Mouse (Mus musculus): ENCODE measurements around the gene Tex2. TPM values are rescaled to one million over a fixed set of nuclear protein-coding genes. Genes with fewer than 3 reads are reported as not detected.

Tex2 gene
- polyA plus RNA-seq, 1 experiment from 2014 or later = 9.8 TPM

GRCm38 (mm10) chr11:106475309-106475708, 137.9 kb downstream of the Tex2 start:
- WGBS = 79% methylated on average over 1 of the region's 1 CpGs
- H3K4me3 ChIP-seq = no peak overlapping the region
- no peak overlapping the region for H3K27ac ChIP-seq
- H3K27me3 ChIP-seq = no peaks in the 10 kb centered on the region
- no peaks in the 10 kb centered on the region for H3K36me3 ChIP-seq
- H3K9ac ChIP-seq = no peak overlapping the region
- no peak for ATAC-seq (ENCODE audit: borderline replicate concordance, extremely low read depth, low FRiP score, low TSS enrichment)
- no peak overlapping the region for H3K4me2 ChIP-seq
- no peaks in the 10 kb centered on the region for H3K9me3 ChIP-seq
- H3K4me1 ChIP-seq = 0 out of 2 replicates have a peak, but pooled peaks cover 4% of the 10 kb centered on the region

- WGBS = 94% methylated on average over 1 of the region's 1 CpGs
- Histone ChIP-seq H3K4me1 (no peaks in the 10 kb centered on the region), H3K9ac (no peak overlapping the region), H3K27ac (no peak overlapping the region), H3K9me3 (no peaks in the 10 kb centered on the region), H3K36me3 (no peaks in the 10 kb centered on the region), H3K27me3 (no peaks in the 10 kb centered on the region), H3K4me3 (no peak overlapping the region), H3K4me2 (no peak overlapping the region)
- no peak for ATAC-seq (ENCODE audit: borderline replicate concordance, extremely low read depth, low FRiP score, low TSS enrichment)
Measured at GRCm38 (mm10) chr11:106471629-106472028, 141.6 kb downstream of the Tex2 start.

GRCm38 (mm10) chr11:106468509-106468908, 144.7 kb downstream of the Tex2 start:
- WGBS = 97% methylated on average over 1 of the region's 1 CpGs
- no peak for ATAC-seq (ENCODE audit: borderline replicate concordance, extremely low read depth, low FRiP score, low TSS enrichment)
- Histone ChIP-seq H3K4me1 (no peaks in the 10 kb centered on the region), H3K4me3 (no peak overlapping the region), H3K9ac (no peak overlapping the region), H3K36me3 (no peaks in the 10 kb centered on the region), H3K4me2 (no peak overlapping the region), H3K9me3 (no peaks in the 10 kb centered on the region), H3K27ac (no peak overlapping the region), H3K27me3 (no peaks in the 10 kb centered on the region)

- Histone ChIP-seq H3K9me3 (no peaks in the 10 kb centered on the region), H3K4me1 (0 out of 2 replicates have a peak, but pooled peaks cover 8% of the 10 kb centered on the region), H3K36me3 (no peaks in the 10 kb centered on the region), H3K27ac (no peak overlapping the region), H3K4me2 (no peak overlapping the region), H3K9ac (no peak overlapping the region), H3K4me3 (no peak overlapping the region), H3K27me3 (no peaks in the 10 kb centered on the region)
- WGBS = 83% methylated on average over 4 of the region's 4 CpGs
- no peak for ATAC-seq (ENCODE audit: borderline replicate concordance, extremely low read depth, low FRiP score, low TSS enrichment)
Measured at GRCm38 (mm10) chr11:106465932-106466331, 147.3 kb downstream of the Tex2 start.

GRCm38 (mm10) chr11:106465545-106465903, 147.7 kb downstream of the Tex2 start:
- no peak overlapping the region for H3K4me3 ChIP-seq
- H3K4me1 ChIP-seq = 0 out of 2 replicates have a peak, but pooled peaks cover 8% of the 10 kb centered on the region
- H3K9ac ChIP-seq = no peak overlapping the region
- no peak overlapping the region for H3K4me2 ChIP-seq
- H3K36me3 ChIP-seq = no peaks in the 10 kb centered on the region
- H3K27me3 ChIP-seq = no peaks in the 10 kb centered on the region
- no peaks in the 10 kb centered on the region for H3K9me3 ChIP-seq
- no peak for ATAC-seq (ENCODE audit: borderline replicate concordance, extremely low read depth, low FRiP score, low TSS enrichment)
- H3K27ac ChIP-seq = no peak overlapping the region
- 92% methylated on average over 1 of the region's 1 CpGs for WGBS

GRCm38 (mm10) chr11:106464681-106465544, 148.3 kb downstream of the Tex2 start:
- WGBS = 72% methylated on average over 4 of the region's 4 CpGs
- H3K4me3 ChIP-seq = no peak overlapping the region

GRCm38 (mm10) chr11:106463845-106464244, 149.4 kb downstream of the Tex2 start:
- 83% methylated on average over 5 of the region's 5 CpGs for WGBS
- Histone ChIP-seq H3K4me1 (0 out of 2 replicates have a peak, but pooled peaks cover 8% of the 10 kb centered on the region), H3K27me3 (no peaks in the 10 kb centered on the region), H3K4me2 (no peak overlapping the region), H3K36me3 (no peaks in the 10 kb centered on the region), H3K4me3 (no peak overlapping the region), H3K9ac (no peak overlapping the region), H3K9me3 (no peaks in the 10 kb centered on the region), H3K27ac (no peak overlapping the region)
- ATAC-seq (ENCODE audit: borderline replicate concordance, extremely low read depth, low FRiP score, low TSS enrichment) = no peak

More at GRCm38 (mm10) chr11:106464681-106465544, 148.3 kb downstream of the Tex2 start:
- no peaks in the 10 kb centered on the region for H3K36me3 ChIP-seq
- no peaks in the 10 kb centered on the region for H3K9me3 ChIP-seq
- no peak overlapping the region for H3K4me2 ChIP-seq
- no peak for ATAC-seq (ENCODE audit: borderline replicate concordance, extremely low read depth, low FRiP score, low TSS enrichment)
- H3K27me3 ChIP-seq = no peaks in the 10 kb centered on the region
- no peak overlapping the region for H3K9ac ChIP-seq
- H3K4me1 ChIP-seq = 0 out of 2 replicates have a peak, but pooled peaks cover 8% of the 10 kb centered on the region
- no peak overlapping the region for H3K27ac ChIP-seq

- no peak for ATAC-seq (ENCODE audit: borderline replicate concordance, extremely low read depth, low FRiP score, low TSS enrichment)
- H3K27me3 ChIP-seq = no peaks in the 10 kb centered on the region
- H3K9ac ChIP-seq = no peak overlapping the region
- no peaks in the 10 kb centered on the region for H3K36me3 ChIP-seq
- no peaks in the 10 kb centered on the region for H3K9me3 ChIP-seq
- 52% methylated on average over 3 of the region's 3 CpGs for WGBS
- H3K4me1 ChIP-seq = 0 out of 2 replicates have a peak, but pooled peaks cover 8% of the 10 kb centered on the region
- no peak overlapping the region for H3K27ac ChIP-seq
- H3K4me3 ChIP-seq = no peak overlapping the region
- no peak overlapping the region for H3K4me2 ChIP-seq
Measured at GRCm38 (mm10) chr11:106462309-106462708, 150.9 kb downstream of the Tex2 start.

- no peak overlapping the region for H3K9ac ChIP-seq
- ATAC-seq (ENCODE audit: borderline replicate concordance, extremely low read depth, low FRiP score, low TSS enrichment) = no peak
- H3K36me3 ChIP-seq = no peaks in the 10 kb centered on the region
- 76% methylated on average over 5 of the region's 5 CpGs for WGBS
- no peaks in the 10 kb centered on the region for H3K27me3 ChIP-seq
- H3K27ac ChIP-seq = no peak overlapping the region
- no peaks in the 10 kb centered on the region for H3K9me3 ChIP-seq
- no peak overlapping the region for H3K4me2 ChIP-seq
- 0 out of 2 replicates have a peak, but pooled peaks cover 8% of the 10 kb centered on the region for H3K4me1 ChIP-seq
- no peak overlapping the region for H3K4me3 ChIP-seq
Measured at GRCm38 (mm10) chr11:106461145-106461932, 151.9 kb downstream of the Tex2 start.

- no peaks in the 10 kb centered on the region for H3K27me3 ChIP-seq
- H3K4me3 ChIP-seq = no peak overlapping the region
- no peak for ATAC-seq (ENCODE audit: borderline replicate concordance, extremely low read depth, low FRiP score, low TSS enrichment)
- H3K4me2 ChIP-seq = no peak overlapping the region
- WGBS = 92% methylated on average over 1 of the region's 1 CpGs
- H3K4me1 ChIP-seq = 0 out of 2 replicates have a peak, but pooled peaks cover 8% of the 10 kb centered on the region
- no peaks in the 10 kb centered on the region for H3K36me3 ChIP-seq
- H3K9ac ChIP-seq = no peak overlapping the region
- no peak overlapping the region for H3K27ac ChIP-seq
- no peaks in the 10 kb centered on the region for H3K9me3 ChIP-seq
Measured at GRCm38 (mm10) chr11:106460671-106461070, 152.6 kb downstream of the Tex2 start.

- no peak overlapping the region for H3K9ac ChIP-seq
- no peaks in the 10 kb centered on the region for H3K9me3 ChIP-seq
- no peak overlapping the region for H3K4me2 ChIP-seq
- 83% methylated on average over 4 of the region's 4 CpGs for WGBS
- no peak overlapping the region for H3K4me3 ChIP-seq
- no peaks in the 10 kb centered on the region for H3K27me3 ChIP-seq
- no peaks in the 10 kb centered on the region for H3K36me3 ChIP-seq
- no peak overlapping the region for H3K27ac ChIP-seq
- H3K4me1 ChIP-seq = 0 out of 2 replicates have a peak, but pooled peaks cover 8% of the 10 kb centered on the region
- no peak for ATAC-seq (ENCODE audit: borderline replicate concordance, extremely low read depth, low FRiP score, low TSS enrichment)
Measured at GRCm38 (mm10) chr11:106458540-106458939, 154.7 kb downstream of the Tex2 start.
